Mouse (Mus musculus): Measurements from ENCODE around the gene Gm49394.

Gene Gm49394

GRCm38 (mm10) chr7:142659767-142660650 is 9.7 kb downstream of the Gm49394 start:
- no peak for DNase-seq (ENCODE audit: low read depth in 2 of 2, low spot score in 2 of 2)

GRCm38 (mm10) chr7:142659181-142659681 is 10.5 kb downstream of the Gm49394 start:
- no peak for DNase-seq (ENCODE audit: low read depth in 2 of 2, low spot score in 2 of 2)

DNA sequence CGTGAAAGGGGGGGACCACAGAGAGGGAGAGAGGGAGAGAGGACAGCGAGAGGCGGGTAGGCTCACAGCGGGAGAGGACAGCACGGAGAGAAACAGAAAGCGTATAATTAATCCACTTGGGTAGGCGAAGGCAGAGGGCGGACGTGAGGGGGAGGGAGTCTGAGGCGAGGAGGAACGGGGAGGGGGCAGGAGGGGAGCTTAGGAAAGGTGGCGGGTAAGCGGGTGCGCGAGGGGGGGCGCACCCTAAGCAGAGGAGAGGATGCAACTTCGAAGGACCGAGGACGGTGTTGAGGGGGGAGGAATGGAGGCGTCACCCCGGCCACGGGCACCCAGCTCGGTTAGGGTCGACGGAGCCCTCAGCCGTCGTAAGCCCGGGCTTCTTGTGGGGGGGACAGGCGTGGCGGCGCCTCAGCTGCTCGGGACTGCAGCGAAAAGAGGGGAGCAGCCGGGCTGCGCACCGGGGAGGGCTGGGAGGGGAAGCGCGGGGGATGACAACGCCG is 11.0 kb downstream of the Gm49394 start:
- DNase-seq (ENCODE audit: low read depth in 2 of 2, low spot score in 2 of 2): no peak

- no peak for DNase-seq (ENCODE audit: low read depth in 2 of 2, low spot score in 2 of 2)
Observed at GRCm38 (mm10) chr7:142657821-142658614, 11.7 kb downstream of the Gm49394 start.

GRCm38 (mm10) chr7:142657341-142657791 is 12.4 kb downstream of the Gm49394 start:
- no peak for DNase-seq (ENCODE audit: low read depth in 2 of 2, low spot score in 2 of 2)

GRCm38 (mm10) chr7:142656055-142656454 is 13.7 kb downstream of the Gm49394 start:
- no peak for DNase-seq (ENCODE audit: low read depth in 2 of 2, low spot score in 2 of 2)

- DNase-seq (ENCODE audit: low read depth in 2 of 2, low spot score in 2 of 2): no peak
Observed at GRCm38 (mm10) chr7:142655633-142656032, 14.1 kb downstream of the Gm49394 start.

DNA sequence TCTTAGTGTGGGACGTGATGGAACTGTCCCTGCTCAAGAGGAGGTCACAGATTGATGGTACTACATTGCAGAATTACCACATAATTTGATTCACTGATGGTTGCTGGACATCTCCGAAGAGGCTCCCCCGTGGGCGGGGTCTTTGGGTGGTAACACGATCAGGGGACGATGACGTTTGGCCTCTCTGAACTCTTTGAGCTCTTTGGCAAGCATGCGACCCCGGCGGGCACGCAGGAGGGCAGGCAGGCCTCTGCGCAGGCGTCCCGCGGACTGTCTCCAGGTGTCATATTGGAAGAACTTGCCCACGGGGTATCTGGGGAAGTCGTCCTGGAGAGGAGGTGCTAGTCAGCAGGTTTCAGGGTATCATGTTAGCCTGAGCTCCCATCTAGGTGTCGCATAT is 16.0 kb downstream of the Gm49394 start:
- no peak for DNase-seq (ENCODE audit: low read depth in 2 of 2, low spot score in 2 of 2)

GRCm38 (mm10) chr7:142646676-142647075 is 23.1 kb downstream of the Gm49394 start:
- no peak for DNase-seq (ENCODE audit: low read depth in 2 of 2, low spot score in 2 of 2)

DNA sequence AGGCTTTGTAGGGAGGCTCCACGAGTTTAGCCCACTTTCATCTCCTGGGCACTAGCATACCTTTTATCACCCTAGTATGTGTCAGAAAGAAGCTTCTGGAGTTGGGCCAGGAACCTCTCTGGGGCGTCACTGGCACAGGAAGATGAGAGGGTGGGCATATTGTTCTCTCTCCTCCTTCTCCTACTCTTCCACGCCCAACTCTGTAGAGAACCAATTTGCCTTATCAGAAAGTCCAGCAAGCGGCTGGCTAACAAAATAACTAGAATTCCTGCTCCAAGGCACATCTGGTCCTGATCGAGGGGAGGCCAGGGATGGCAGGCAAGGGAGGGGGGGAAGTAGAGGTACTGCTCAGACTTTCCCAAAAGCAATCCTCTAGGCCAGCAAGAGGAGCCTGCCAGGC is 24.7 kb downstream of the Gm49394 start:
- DNase-seq (ENCODE audit: low read depth in 2 of 2, low spot score in 2 of 2): no peak

DNA sequence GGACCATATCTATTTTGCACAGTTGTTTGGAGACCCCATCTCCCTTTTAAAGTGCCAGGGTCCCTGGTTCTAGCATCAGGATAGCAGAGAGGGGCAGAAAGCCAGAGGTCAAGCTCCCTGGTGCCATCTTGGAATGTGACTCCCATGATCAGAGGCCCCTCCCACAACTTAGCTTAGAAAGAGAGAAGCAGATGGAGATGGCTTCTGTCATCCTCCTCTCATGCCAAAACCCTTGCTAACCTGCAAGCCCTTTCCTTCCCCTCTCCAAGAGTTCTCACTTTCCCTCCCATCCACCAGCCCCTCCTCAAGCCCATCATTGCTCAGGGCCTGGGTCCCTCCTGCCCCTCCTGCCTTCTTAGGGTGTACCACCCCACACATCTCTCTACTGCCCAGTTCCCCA is 33.6 kb downstream of the Gm49394 start:
- DNase-seq (ENCODE audit: low read depth in 2 of 2, low spot score in 2 of 2): no peak

- no peak for DNase-seq (ENCODE audit: low read depth in 2 of 2, low spot score in 2 of 2)
Observed at GRCm38 (mm10) chr7:142630691-142631090, 39.1 kb downstream of the Gm49394 start.

GRCm38 (mm10) chr7:142629806-142630205 is 39.9 kb downstream of the Gm49394 start:
- no peak for DNase-seq (ENCODE audit: low read depth in 2 of 2, low spot score in 2 of 2)

DNA sequence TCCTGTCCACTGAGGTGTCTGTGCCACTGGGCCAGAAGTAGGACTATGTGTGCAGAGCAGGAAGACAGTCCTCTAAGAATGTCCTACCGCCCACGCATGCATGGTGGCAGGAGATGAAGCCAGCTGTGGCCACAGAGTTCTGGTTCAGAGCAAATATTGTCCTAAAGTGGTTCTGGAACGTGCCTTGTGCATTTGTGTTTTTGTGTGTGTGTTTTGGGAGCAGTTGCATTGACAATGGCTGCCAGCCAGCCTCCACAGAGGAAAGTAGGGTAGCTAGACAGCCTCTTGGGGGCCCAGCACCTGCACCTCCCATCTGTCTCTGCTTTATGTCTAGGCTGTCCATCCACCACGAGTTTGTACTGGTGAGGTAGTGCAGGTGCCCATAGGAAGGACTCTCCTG is 47.6 kb downstream of the Gm49394 start:
- DNase-seq (ENCODE audit: low read depth in 2 of 2, low spot score in 2 of 2): no peak

DNA sequence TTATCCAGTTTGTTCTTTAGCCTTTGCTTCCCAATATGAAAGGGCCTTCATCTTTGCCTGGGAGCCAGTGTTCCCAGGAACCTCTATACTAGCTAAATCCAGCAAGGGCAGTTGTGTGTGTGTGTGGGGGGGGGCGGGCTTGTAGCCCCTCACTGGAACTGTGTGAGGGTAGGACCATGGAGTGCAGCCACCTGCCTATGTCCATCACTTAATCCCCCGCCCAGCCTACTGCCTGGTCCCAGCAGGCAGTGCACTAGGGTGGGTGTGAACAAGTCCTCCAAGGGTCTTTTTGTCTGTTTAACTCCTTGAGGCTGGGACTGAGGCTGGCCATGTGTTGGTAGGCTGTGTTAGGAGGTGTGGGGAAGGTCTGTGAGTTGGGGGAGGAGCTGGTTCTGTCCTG is 56.7 kb downstream of the Gm49394 start:
- no peak for DNase-seq (ENCODE audit: low read depth in 2 of 2, low spot score in 2 of 2)

- peak in 1 of 2 experiments; percentile 5 for DNase-seq (ENCODE audit: low read depth in 2 of 2, low spot score in 2 of 2)
Observed at GRCm38 (mm10) chr7:142610627-142611406, 58.9 kb downstream of the Gm49394 start.

GRCm38 (mm10) chr7:142600921-142601320 is 68.8 kb downstream of the Gm49394 start:
- no peak for DNase-seq (ENCODE audit: low read depth in 2 of 2, low spot score in 2 of 2)

All from CD8-positive naive resting alpha-beta T cell, adult 2 months (primary cell).